Mouse (Mus musculus) urinary bladder, postnatal 36 days (tissue): Measurements from ENCODE around the gene Nags.

Experiments
- DNase-seq, 2 experiments: peaks; one replicate each; pipeline ENCODE4 v3.0.0; 2022; ENCODE audit warnings: low spot score in 2 of 2, mixed read lengths in 1 of 2

Nags gene

DNA sequence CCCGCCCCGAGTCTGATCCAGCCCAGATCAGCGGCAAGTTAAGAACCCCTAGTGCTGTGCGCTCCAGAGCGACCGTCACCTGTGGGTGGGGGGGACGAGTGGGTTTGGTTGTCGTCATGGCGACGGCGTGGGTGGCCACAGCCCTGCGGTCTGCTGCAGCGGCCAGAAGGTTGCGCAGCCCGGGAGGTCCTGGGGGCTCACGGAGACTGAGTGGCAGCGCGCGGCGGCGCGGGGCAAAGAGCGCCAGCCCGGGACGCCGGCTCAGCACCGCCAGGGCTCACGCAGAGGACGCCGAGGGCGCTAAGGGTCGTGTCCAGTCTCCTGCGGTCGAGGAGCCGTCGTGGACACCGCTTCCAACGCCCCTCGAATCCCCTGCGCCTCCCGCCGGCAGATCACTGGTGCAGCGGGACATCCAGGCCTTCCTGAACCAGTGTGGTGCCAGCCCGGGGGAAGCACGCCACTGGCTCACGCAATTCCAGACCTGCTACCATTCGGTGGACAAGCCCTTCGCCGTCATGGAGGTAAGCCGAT lies at the start of gene Nags:
Nags (plus strand) TSS at position 43 of the 531 bp plus-strand sequence.
- no peak for DNase-seq

DNA sequence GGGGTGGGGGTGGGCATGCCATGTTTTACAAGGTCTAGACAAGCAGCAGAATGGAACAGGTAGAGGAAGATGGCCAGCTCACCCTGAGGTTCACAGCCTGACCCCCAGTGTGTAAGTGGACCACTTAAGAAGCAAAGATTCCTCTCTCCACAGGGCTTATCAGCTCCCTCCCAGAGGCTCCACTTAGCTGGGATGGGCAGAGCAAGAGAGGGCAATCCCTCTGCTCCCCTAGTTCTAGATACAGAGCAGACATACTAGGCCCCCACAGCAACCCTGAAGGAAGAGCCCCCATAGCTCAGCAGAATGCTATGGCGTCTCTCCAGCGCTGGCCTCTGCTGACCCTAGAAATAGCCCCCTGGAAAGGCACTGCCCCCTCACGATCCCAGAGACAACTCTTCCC lies 49.6 kb upstream of the Nags start:
- no peak for DNase-seq

DNA sequence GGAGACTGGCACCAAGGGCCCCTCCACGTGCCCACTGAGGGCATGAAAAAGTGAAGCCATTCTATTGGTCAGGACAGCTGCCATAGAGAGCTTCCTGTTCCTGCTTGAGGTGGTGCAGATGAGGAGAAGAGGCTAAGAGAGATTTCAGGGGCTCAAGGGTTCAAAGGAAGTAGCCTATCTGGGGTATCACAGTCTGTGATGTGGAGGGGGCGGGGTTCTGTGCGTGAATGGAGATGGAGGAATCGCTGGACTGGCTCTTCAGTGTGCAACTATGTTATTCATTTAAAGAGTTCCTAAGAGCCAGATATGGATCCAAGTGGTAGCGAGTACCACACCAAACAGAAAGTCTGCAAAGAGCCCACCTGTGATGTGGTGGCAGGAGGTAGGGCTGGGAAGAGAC lies 48.9 kb upstream of the Nags start:
- DNase-seq, result no peak

DNA sequence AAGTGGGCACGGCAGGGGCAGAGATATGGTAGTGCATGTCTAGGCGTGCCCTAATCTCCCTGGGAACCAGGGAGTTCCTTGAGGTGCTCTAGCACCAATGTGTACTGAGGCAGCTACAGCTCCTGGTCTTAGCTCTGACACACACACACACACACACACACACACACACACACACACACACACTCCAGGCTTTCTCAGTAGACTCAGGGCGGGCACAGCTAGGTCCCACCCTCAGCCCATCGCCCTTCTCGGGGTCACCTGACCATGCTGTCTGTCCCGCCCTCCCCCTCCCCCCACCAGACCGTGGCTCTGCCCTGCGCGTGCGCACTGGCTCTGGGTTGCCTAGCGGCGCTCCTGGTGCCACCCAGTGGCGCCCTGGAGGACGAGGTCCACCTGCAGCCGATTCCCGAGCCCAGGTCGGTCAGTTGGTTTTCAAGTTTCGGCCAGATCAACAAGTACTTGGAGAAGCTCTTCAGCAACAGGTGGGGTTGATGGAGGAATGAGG lies 48.4 kb upstream of the Nags start:
- DNase-seq, result peak; percentile 55 to 77

DNA sequence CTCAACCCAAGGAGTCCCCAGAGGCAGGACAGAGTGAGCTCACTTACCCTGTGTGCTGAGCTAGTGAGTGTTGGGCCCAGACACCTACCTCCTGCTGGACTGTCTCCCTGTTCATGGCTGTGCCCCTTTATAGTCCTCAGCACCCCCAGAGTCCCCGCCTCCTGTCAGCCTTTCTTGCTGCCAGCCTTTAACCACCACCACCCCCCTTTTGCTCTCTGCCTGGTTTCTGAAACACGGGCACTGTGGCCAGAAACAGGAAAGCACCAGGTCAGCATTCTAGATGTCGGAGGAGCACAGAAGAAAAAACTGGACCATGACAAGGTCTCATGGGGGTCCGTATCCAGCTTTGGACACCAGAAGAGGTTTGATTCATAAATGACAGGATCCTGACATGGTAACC lies 44.1 kb upstream of the Nags start, which contains the start of gene Ppy:
Ppy (minus strand) TSS at position 101 of the 400 bp plus-strand sequence.
- no peak for DNase-seq

DNA sequence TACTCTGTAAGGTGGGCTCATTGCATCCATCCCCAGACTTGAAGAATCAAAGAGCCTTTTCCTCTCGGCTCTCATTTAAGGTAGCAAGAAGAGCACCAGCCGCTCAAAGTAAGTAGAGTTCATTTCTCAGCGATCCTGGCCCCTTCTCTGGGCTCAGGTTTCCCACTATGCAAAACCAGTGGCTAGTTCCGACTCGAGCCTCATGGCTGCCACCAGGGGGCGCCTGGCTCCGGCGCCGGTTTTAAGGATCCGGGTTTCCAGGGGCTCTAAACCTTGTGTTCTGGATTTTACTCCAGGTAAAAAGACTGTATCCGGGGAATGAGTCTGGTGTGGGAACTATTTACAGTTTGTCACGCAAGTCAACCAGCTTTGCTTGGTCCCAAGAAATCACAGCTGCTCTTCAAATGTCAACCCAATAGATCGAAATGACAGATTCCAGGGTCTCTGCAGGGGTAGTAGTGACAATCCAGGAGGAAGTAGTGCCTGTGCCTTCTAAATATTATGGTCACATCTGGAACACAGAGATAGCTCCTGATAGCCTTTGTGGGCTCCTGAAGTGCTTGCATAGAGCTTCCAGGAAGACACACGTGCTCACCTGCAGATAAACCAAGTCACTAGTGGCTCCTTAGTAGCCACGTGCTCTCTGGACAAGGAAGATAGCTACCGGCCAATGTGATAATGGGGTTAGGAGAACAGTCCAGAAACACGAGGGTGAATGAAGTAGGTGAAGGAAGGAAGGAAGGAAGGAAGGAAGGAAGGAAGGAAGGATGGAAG lies 42.6 kb upstream of the Nags start:
- peak; percentile 23 to 53 for DNase-seq

- DNase-seq, result no peak
Observed at GRCm38 (mm10) chr11:102106911-102107310, 38.4 kb upstream of the Nags start.

GRCm38 (mm10) chr11:102107732-102108131 lies 37.6 kb upstream of the Nags start, which contains the start of gene Pyy:
Gene Pyy, minus strand, starts transcription at chr11:102107832.
- DNase-seq, result no peak

DNA sequence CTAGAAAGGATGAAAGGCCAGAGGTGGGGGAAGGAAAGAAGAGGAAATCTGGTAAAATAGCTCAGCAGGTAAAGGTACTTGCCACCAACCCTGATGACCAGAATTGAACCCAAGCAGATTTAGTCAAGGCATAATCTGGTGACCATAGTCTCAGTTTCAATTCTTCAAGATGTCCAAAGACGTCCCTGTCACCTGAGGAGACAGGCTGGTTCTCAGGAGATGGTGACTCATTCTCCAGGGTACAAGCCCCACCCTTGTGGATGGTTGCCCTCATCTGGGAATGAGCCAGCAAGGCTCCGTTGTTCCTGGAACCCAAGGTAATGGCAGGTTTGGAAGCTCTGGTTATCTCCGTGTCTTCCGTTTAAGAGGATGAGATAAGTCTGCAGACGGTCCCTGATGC lies 33.7 kb upstream of the Nags start:
- no peak for DNase-seq

- no peak for DNase-seq
Observed at GRCm38 (mm10) chr11:102116241-102116640, 29.1 kb upstream of the Nags start.

GRCm38 (mm10) chr11:102117386-102117785 lies 27.9 kb upstream of the Nags start:
- DNase-seq, result no peak

GRCm38 (mm10) chr11:102134516-102134915 lies 10.8 kb upstream of the Nags start:
- no peak for DNase-seq

- DNase-seq, result no peak
Observed at GRCm38 (mm10) chr11:102137625-102138446, 7.5 kb upstream of the Nags start.

DNA sequence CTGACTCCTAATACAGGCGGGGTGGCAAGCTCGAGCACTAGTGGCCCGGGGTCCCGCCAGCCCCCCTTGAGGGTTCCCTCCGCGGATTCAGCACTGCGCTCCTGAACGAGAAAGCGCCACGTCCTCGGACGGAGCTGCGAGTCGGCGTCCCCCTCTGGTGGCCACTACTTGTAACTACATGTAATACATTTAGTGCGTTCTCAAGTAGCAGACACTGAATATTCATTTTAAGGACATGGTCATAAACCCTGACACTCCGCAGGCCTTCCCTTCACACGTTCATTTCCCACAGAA lies 6.9 kb upstream of the Nags start:
- DNase-seq, result peak; percentile 41 to 61

GRCm38 (mm10) chr11:102140508-102140907 lies 4.8 kb upstream of the Nags start:
- peak; percentile 55 to 58 for DNase-seq

- no peak for DNase-seq
Observed at GRCm38 (mm10) chr11:102142355-102142754, 3.0 kb upstream of the Nags start.

DNA sequence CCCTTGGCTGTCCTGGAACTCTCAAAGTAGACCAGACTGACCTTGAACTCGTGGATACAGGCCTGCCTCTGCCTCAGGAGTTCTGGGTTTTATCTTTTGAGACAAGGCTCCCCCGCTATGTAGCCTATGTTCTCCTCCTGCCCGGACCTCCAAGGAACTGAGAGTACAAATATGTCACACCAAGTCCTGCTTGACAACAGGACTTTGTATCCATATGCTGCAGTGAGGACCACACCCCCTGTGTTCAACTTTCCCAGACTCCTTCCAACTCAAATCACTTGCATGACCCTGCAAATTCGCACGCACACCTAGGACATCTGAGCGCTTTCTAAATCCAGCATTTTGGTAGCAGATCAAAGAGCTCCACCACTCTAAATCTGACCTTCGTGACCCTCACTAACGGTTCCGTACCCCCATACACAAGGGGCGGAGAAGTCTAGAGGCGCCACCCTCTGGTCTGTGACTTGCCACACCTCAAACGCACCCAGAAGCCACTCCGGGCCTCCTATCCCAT lies 299 bp upstream of the Nags start:
- no peak for DNase-seq

DNA sequence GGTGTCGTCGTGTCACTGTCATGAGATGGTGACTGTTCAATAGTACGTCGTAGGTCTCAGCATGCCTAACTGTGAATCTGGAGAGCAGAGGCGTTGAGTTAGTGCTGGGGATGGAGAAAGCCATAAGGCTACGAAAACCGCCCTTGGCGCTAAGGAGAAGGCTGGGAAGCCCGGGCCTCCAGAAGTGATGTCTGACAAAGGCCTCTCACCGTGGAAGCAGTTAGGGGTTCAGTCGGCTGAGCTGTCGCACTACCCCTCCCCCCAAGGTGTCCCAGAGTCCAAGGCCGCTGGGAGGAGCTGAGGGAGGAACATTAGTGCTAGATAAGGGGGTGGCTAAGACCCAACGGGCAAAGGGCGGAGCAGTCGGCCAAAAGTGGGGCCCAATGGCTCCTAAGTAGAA lies 692 bp downstream of the Nags start:
- no peak for DNase-seq

DNA sequence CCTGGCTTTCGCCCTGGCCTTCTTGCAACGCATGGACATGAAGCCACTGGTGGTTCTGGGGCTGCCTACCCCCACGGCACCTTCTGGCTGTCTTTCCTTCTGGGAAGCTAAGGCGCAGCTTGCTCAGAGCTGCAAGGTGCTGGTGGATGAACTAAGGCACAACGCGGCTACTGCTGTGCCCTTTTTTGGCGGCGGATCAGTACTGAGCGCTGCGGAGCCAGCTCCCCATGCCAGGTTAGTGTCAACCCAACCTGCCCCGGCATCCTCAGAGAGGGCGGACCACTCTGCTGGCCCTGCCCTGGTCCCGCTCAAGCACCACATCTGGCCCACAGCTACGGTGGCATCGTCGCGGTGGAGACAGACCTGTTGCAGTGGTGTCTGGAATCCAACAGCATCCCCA lies 1.2 kb downstream of the Nags start:
- DNase-seq, result no peak

- DNase-seq, result no peak
Observed at GRCm38 (mm10) chr11:102147213-102147989, 2.1 kb downstream of the Nags start.

DNA sequence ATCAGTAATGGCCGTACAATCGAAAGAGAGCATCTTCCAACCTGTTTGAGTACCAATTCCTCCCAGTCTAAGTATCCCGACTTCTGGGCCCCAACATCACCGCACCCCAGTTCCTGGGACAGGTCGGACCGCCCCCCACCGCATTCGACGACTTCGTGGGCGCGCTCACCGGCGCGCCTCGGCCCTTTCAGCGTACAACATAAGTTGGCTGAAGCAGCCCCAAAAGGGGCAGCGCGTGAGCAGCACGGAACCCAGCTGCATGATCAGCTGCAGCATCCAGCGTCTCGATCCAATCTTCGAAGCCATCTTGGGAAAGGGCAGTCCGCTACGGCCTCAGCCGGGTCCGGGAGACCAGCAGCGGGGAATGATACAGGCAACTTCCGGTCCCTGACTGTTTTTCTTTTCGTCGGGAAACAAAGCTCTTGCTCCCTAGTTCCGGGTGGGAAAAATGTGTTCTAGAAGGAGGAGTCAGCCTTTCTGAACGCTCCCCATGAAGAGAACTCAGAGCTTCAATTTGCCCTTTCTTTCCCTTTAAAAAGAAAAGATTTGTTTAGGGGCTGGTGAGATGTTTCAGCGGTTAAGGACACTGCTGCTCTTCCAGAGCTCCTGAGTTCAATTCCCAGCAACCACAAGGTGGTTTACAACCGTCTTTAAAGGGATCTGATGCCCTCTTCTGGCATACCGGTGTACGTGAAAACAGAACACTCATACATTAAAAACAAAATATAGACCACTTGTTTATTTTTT lies 10.9 kb downstream of the Nags start, which contains the start of gene Tmem101:
Tmem101 (minus strand) TSS at position 366 of the 747 bp plus-strand sequence.
- DNase-seq, result peak; percentile 86 to 90
